Mouse (Mus musculus) forebrain, embryonic 13.5 days (tissue): ENCODE measurements around the gene Slc22a21. TPM values are rescaled to one million over a fixed set of nuclear protein-coding genes. Genes with fewer than 3 reads are reported as not detected.

Source experiments
- ATAC-seq: fragments of 200-750 bp; cut with Nextera tagmentation; 2 replicates; pipeline ENCODE4 v1.8.0; 2017
- H3K27ac ChIP-seq: fragments of 300-500 bp; sonication (generic); 2 replicates; pipeline ENCODE4 v1.5.1; 2015; ENCODE audit warnings: inconsistent platforms, mild to moderate bottlenecking, moderate library complexity
- H3K27me3 ChIP-seq: fragments of 300-500 bp; sonication (generic); 2 replicates; pipeline ENCODE4 v1.6.1; 2015; ENCODE audit warnings: mild to moderate bottlenecking, inconsistent platforms
- H3K36me3 ChIP-seq: fragments of 300-500 bp; sonication (generic); 2 replicates; pipeline ENCODE4 v1.6.1; 2015; ENCODE audit warnings: mild to moderate bottlenecking, inconsistent platforms; ENCODE audit not compliant: poor library complexity, severe bottlenecking
- H3K4me1 ChIP-seq: fragments of 300-500 bp; sonication (generic); 2 replicates; pipeline ENCODE4 v1.6.1; 2015; ENCODE audit warnings: inconsistent platforms
- H3K4me2 ChIP-seq: fragments of 300-500 bp; sonication (generic); 2 replicates; pipeline ENCODE4 v1.6.1; 2015; ENCODE audit warnings: inconsistent platforms, mild to moderate bottlenecking, moderate library complexity
- H3K4me3 ChIP-seq: fragments of 300-500 bp; sonication (generic); 2 replicates; pipeline ENCODE4 v1.5.1; 2015; ENCODE audit warnings: mild to moderate bottlenecking, inconsistent platforms
- H3K9ac ChIP-seq: fragments of 300-500 bp; sonication (generic); 2 replicates; pipeline ENCODE4 v1.6.1; 2015; ENCODE audit warnings: mild to moderate bottlenecking, inconsistent platforms
- H3K9me3 ChIP-seq: fragments of 300-500 bp; sonication (generic); replicated peaks from 2 replicates; pipeline ENCODE4 v1.6.1; 2016; ENCODE audit warnings: inconsistent platforms
- WGBS: fragments of 180-500 bp; shearing (Covaris S2); methylation state at CpG from one replicate; pipeline ENCODE4 v1.1.7; 2015; 5-methylcytosine and 5-hydroxymethylcytosine counted together
- polyA plus RNA-seq: library from polyadenylated mRNA; unstranded; fragments of >200 nt; fragmentation: Nextera tagmentation; extraction: Ambion mirVana; gene quantifications from 2 replicates; pipeline ENCODE4 v1.2.1, GENCODE M21; 2015

Slc22a21 gene
- 0.80 and 1.7 TPM in 2 replicates for polyA plus RNA-seq

- H3K4me2 ChIP-seq: peak within 1 kb of the TSS; percentile 91
- no peaks in the 10 kb centered on the region for H3K36me3 ChIP-seq
- 2% methylated on average over 73 of the region's 73 CpGs for WGBS
Observed at GRCm38 (mm10) chr11:53979788-53980621, at the start of gene Slc22a21. Gene Slc22a21, minus strand, starts transcription at chr11:53980332.

GRCm38 (mm10) chr11:54028997-54029396, 48.9 kb upstream of the Slc22a21 start:
- Histone ChIP-seq H3K36me3 (no peaks in the 10 kb centered on the region), H3K4me1 (peaks cover 14% of the 10 kb centered on the region), H3K27ac (no peak overlapping the region), H3K4me2 (peak overlapping the region; percentile 94), H3K27me3 (peaks cover 38% of the 10 kb centered on the region), H3K9ac (no peak overlapping the region), H3K9me3 (no peaks in the 10 kb centered on the region), H3K4me3 (no peak overlapping the region)
- WGBS: 83% methylated on average over 4 of the region's 4 CpGs
- ATAC-seq: no peak

More at GRCm38 (mm10) chr11:53979788-53980621, at the start of gene Slc22a21:
- H3K27me3 ChIP-seq: peaks cover 15% of the 10 kb centered on the region
- H3K27ac ChIP-seq: no peak within 1 kb of the TSS
- peak within 1 kb of the TSS; percentile 65 for H3K9ac ChIP-seq
- 0 out of 2 replicates have a peak, but pooled peaks cover 7% of the 10 kb centered on the region for H3K4me1 ChIP-seq
- peak within 1 kb of the TSS; percentile 57 for H3K4me3 ChIP-seq
- peak; percentile 94 for ATAC-seq
- H3K9me3 ChIP-seq: no peaks in the 10 kb centered on the region

GRCm38 (mm10) chr11:54028044-54028951, 48.2 kb upstream of the Slc22a21 start, which contains the start of gene Slc22a4:
Gene Slc22a4, minus strand, starts transcription at chr11:54028090.
- Histone ChIP-seq H3K27ac (no peak within 1 kb of the TSS), H3K4me1 (peaks cover 14% of the 10 kb centered on the region), H3K9me3 (no peaks in the 10 kb centered on the region), H3K4me2 (peak within 1 kb of the TSS; percentile 94), H3K4me3 (peak within 1 kb of the TSS; percentile 57), H3K27me3 (peaks cover 38% of the 10 kb centered on the region), H3K9ac (peak within 1 kb of the TSS; percentile 73), H3K36me3 (no peaks in the 10 kb centered on the region)
- WGBS: 2% methylated on average over 59 of the region's 61 CpGs
- ATAC-seq: peak; percentile 84

GRCm38 (mm10) chr11:54027131-54028043, 47.3 kb upstream of the Slc22a21 start:
- no peak for ATAC-seq
- Histone ChIP-seq H3K27ac (no peak overlapping the region), H3K27me3 (peaks cover 38% of the 10 kb centered on the region), H3K4me2 (peak overlapping the region; percentile 94), H3K4me3 (peak overlapping the region; percentile 57), H3K4me1 (peaks cover 14% of the 10 kb centered on the region), H3K9ac (peak overlapping the region; percentile 73), H3K36me3 (no peaks in the 10 kb centered on the region), H3K9me3 (no peaks in the 10 kb centered on the region)
- 14% methylated on average over 31 of the region's 31 CpGs for WGBS

- Histone ChIP-seq H3K9ac (no peak overlapping the region), H3K9me3 (no peaks in the 10 kb centered on the region), H3K4me2 (peak overlapping the region; percentile 94; the same call in 1 of the 2 replicates), H3K27ac (no peak overlapping the region), H3K27me3 (peaks cover 38% of the 10 kb centered on the region), H3K4me3 (no peak overlapping the region), H3K36me3 (no peaks in the 10 kb centered on the region), H3K4me1 (peaks cover 14% of the 10 kb centered on the region)
- ATAC-seq: no peak
- WGBS: 87% methylated on average over 1 of the region's 1 CpGs
Observed at GRCm38 (mm10) chr11:54026491-54027041, 46.4 kb upstream of the Slc22a21 start.

GRCm38 (mm10) chr11:54021396-54022093, 41.4 kb upstream of the Slc22a21 start:
- Histone ChIP-seq H3K36me3 (no peaks in the 10 kb centered on the region), H3K27me3 (peaks cover 14% of the 10 kb centered on the region), H3K4me1 (no peaks in the 10 kb centered on the region), H3K9me3 (no peaks in the 10 kb centered on the region), H3K9ac (no peak overlapping the region), H3K27ac (no peak overlapping the region), H3K4me3 (no peak overlapping the region), H3K4me2 (no peak overlapping the region)
- WGBS: 82% methylated on average over 5 of the region's 5 CpGs
- no peak for ATAC-seq

- no peak overlapping the region for H3K4me2 ChIP-seq
- no peaks in the 10 kb centered on the region for H3K9me3 ChIP-seq
- H3K27me3 ChIP-seq: no peaks in the 10 kb centered on the region
- no peak overlapping the region for H3K4me3 ChIP-seq
- no peak for ATAC-seq
- no peak overlapping the region for H3K27ac ChIP-seq
- 82% methylated on average over 3 of the region's 3 CpGs for WGBS
- H3K9ac ChIP-seq: no peak overlapping the region
- no peaks in the 10 kb centered on the region for H3K36me3 ChIP-seq
- H3K4me1 ChIP-seq: no peaks in the 10 kb centered on the region
Observed at GRCm38 (mm10) chr11:54018893-54019732, 39.0 kb upstream of the Slc22a21 start.

- H3K9me3 ChIP-seq: no peaks in the 10 kb centered on the region
- 70% methylated on average over 4 of the region's 4 CpGs for WGBS
Observed at GRCm38 (mm10) chr11:54017596-54017995, 37.5 kb upstream of the Slc22a21 start.

GRCm38 (mm10) chr11:54016051-54016450, 35.9 kb upstream of the Slc22a21 start:
- Histone ChIP-seq H3K27me3 (no peaks in the 10 kb centered on the region), H3K9ac (no peak overlapping the region), H3K9me3 (no peaks in the 10 kb centered on the region), H3K4me1 (no peaks in the 10 kb centered on the region), H3K27ac (no peak overlapping the region), H3K4me3 (no peak overlapping the region), H3K4me2 (no peak overlapping the region), H3K36me3 (no peaks in the 10 kb centered on the region)
- no peak for ATAC-seq
- WGBS: 52% methylated on average over 8 of the region's 8 CpGs

More at GRCm38 (mm10) chr11:54017596-54017995, 37.5 kb upstream of the Slc22a21 start:
- Histone ChIP-seq H3K4me3 (no peak overlapping the region), H3K36me3 (no peaks in the 10 kb centered on the region), H3K4me1 (no peaks in the 10 kb centered on the region), H3K9ac (no peak overlapping the region), H3K27me3 (no peaks in the 10 kb centered on the region), H3K4me2 (no peak overlapping the region), H3K27ac (no peak overlapping the region)
- ATAC-seq: no peak

- H3K36me3 ChIP-seq: no peaks in the 10 kb centered on the region
- no peak for ATAC-seq
- H3K27ac ChIP-seq: no peak overlapping the region
- H3K4me1 ChIP-seq: no peaks in the 10 kb centered on the region
- H3K9ac ChIP-seq: no peak overlapping the region
- 81% methylated on average over 5 of the region's 5 CpGs for WGBS
- no peaks in the 10 kb centered on the region for H3K9me3 ChIP-seq
- H3K4me3 ChIP-seq: no peak overlapping the region
- no peak overlapping the region for H3K4me2 ChIP-seq
- H3K27me3 ChIP-seq: no peaks in the 10 kb centered on the region
Observed at GRCm38 (mm10) chr11:54012961-54013360, 32.8 kb upstream of the Slc22a21 start.
